Mouse (Mus musculus) cerebellum, adult 2 months (tissue): ENCODE measurements around the gene 1700011L22Rik.

ENCODE experiments used
- CTCF ChIP-seq: fragments of 200-500 bp; IDR thresholded peaks from 2 replicates; pipeline ENCODE4 v1.5.1; 2011; ENCODE audit warnings: low read depth, mild to moderate bottlenecking, control low read depth, low read length, moderate library complexity, borderline replicate concordance; ENCODE audit not compliant: insufficient read depth
- POLR2A ChIP-seq: fragments of 200-500 bp; IDR thresholded peaks from 2 replicates; pipeline ENCODE4 v1.6.1; 2011; ENCODE audit warnings: low read length, control low read depth, borderline replicate concordance; ENCODE audit not compliant: insufficient read depth

DNA sequence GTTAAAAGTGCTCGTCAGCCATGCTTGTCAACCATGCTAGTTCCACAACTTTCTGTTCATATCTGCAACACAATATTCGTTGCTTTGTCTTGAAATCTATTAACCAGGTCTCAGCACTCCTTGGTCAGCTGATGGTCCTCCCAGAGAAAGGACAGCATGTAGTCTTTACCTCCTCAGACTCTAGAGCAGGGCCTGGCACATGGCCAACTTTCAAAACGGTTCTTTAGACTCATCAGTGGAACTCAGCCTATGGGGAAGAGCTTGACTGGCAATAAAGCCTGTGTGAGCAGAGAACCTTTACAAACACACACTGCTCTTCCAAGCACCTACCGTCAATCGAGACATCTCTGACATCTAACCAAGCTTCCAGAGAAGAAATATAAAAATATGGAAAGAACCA lies 41.2 kb upstream of the 1700011L22Rik start:
- TF ChIP-seq POLR2A (no peak), CTCF (no peak)
